Mouse (Mus musculus): ENCODE measurements around the gene Fem1a.

DNA sequence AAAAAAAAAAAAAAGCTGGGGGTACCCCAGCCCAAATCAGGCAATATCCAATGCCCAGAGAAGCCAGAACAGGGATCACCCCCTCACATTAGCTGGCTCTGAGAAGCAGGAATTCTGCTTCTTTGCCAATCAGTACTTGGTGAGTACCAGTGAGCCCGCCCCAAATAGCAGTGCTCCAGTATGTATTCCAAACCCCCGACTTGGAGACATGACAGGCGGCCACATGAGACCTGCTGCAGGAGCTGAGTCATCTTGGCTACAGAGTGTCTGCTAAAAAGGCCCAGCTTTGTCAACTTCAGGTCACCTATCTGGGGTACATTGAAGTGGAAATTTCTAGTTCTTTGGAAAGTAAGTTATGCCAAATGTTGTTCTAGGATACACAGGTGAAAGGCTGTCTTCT, 30.0 kb upstream of the Fem1a start:
- TF ChIP-seq CTCF (conservative IDR thresholded peaks at IDR 0.05 in 1 of 2, IDR thresholded peaks at IDR 0.05 in 1 of 2; ENCODE audit: low read depth in 2 of 2, low read length in 2 of 2) (no peak), TCF12 (IDR thresholded peaks at IDR 0.05; ENCODE audit: low read depth, low read length) (no peak), EP300 (IDR thresholded peaks at IDR 0.05; ENCODE audit: low read length) (no peak), RAD21 (IDR thresholded peaks at IDR 0.05; ENCODE audit: low read depth, low read length) (no peak), POLR2A (IDR thresholded peaks at IDR 0.05; ENCODE audit: low read depth, low read length) (no peak), UBTF (IDR thresholded peaks at IDR 0.05; ENCODE audit: low read depth, low read length) (no peak), RCOR1 (conservative IDR thresholded peaks at IDR 0.05; ENCODE audit: low read depth, low read length) (no peak), JUND (conservative IDR thresholded peaks at IDR 0.05; ENCODE audit: low read depth, low read length) (no peak), HCFC1 (IDR thresholded peaks at IDR 0.05; ENCODE audit: low read depth, low read length) (no peak), SMC3 (IDR thresholded peaks at IDR 0.05; ENCODE audit: low read depth, low read length) (no peak), POLR2AphosphoS2 (IDR thresholded peaks at IDR 0.05; ENCODE audit: low read depth, low read length) (no peak), MAX (IDR thresholded peaks at IDR 0.05; ENCODE audit: low read length) (no peak)
